Mouse (Mus musculus): ENCODE data around the gene Wfikkn1. TPM values are rescaled to one million over a fixed set of nuclear protein-coding genes. Genes with fewer than 3 reads are reported as not detected.

The Wfikkn1 gene
- polyA plus RNA-seq, 1 experiment from 2014 or later = 0.16 TPM

DNA sequence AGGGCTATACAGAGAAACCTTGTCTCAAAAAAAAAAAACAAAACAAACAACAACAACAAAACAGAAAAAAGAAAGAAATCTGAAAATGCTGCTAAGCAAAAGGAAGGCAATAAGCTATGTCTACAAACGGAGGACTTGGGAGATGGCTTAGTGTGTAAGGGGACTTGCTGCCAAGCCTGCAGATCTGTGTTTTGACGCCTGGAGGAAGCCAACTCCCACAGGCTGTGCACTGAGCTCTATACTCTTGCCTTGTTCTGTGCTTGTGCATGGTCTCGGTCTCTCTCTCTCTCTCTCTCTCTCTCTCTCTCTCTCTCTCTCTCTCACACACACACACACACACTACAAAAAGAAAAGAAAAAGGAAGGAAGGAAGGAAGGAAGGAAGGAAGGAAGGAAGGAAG is 8.2 kb upstream of the Wfikkn1 start:
- no peak overlapping the region for H3K4me3 ChIP-seq (ENCODE audit: low read length)
- no peaks in the 10 kb centered on the region for H3K9me3 ChIP-seq (ENCODE audit: control insufficient read depth, low read length)
- no peak overlapping the region for H3K9ac ChIP-seq (ENCODE audit: low read depth, low read length)
- H3K36me3 ChIP-seq (ENCODE audit: control insufficient read depth, insufficient read depth, low read length) = no peaks in the 10 kb centered on the region
- ATAC-seq = no peak
- no peak overlapping the region for H3K27ac ChIP-seq (ENCODE audit: low read length)
- H3K4me1 ChIP-seq (ENCODE audit: control insufficient read depth, insufficient read depth, low read length) = no peaks in the 10 kb centered on the region
- 88% methylated on average over 3 of the region's 3 CpGs for WGBS
- H3K4me2 ChIP-seq (ENCODE audit: low read depth, low read length) = no peak overlapping the region
- H3K27me3 ChIP-seq (replicated peaks; ENCODE audit: control insufficient read depth, insufficient read depth, low read length) = no peaks in the 10 kb centered on the region

DNA sequence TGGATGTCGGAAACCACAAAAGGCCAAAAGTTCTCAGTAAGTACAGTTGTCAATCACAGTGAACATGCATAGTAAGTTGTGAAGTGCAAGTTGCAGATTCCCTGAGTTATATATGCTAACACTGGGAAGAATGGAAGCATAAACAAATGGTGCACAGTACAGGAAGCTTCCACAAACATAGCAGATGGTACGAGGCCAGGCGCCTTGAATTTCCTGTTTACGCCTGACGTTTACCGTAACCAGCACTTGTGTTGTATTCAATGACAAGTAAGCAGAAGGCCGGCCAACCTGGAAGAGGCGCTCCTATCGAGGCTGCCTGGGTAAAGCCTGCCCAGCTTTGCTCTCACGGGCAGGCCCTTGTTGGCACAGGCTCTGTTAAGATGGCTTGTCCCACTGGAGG is 6.8 kb upstream of the Wfikkn1 start:
- Histone ChIP-seq H3K4me3 (ENCODE audit: low read length) (no peak overlapping the region), H3K27me3 (replicated peaks; ENCODE audit: control insufficient read depth, insufficient read depth, low read length) (no peaks in the 10 kb centered on the region), H3K4me1 (ENCODE audit: control insufficient read depth, insufficient read depth, low read length) (no peaks in the 10 kb centered on the region), H3K9ac (ENCODE audit: low read depth, low read length) (no peak overlapping the region), H3K36me3 (ENCODE audit: control insufficient read depth, insufficient read depth, low read length) (peaks cover 6% of the 10 kb centered on the region; the same call in 1 of the 2 replicates), H3K9me3 (ENCODE audit: control insufficient read depth, low read length) (no peaks in the 10 kb centered on the region), H3K27ac (ENCODE audit: low read length) (0 out of 2 replicates have a peak overlapping the region, but pooled peaks have one; percentile 17), H3K4me2 (ENCODE audit: low read depth, low read length) (no peak overlapping the region)
- WGBS = 74% methylated on average over 10 of the region's 10 CpGs
- ATAC-seq = no peak

DNA sequence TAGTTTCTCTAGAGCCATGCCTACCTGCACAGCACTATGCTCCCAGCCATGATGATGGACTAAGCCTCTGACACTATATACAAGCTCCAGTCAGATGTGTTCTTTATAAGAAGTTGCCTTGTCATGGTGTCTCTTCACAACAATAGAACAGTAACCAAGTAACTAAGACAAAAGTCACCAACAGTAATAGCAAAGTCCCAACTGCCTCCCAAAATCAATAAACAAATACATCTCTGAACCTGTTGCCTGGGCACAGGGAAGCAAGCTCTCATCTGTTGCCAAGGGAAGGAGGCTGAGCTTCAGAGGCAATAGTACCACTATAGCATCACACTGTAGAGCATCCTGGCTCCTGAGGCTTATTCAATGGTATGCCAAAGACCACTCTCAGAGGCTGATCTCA is 6.1 kb upstream of the Wfikkn1 start:
- Histone ChIP-seq H3K27ac (ENCODE audit: low read length) (no peak overlapping the region), H3K9me3 (ENCODE audit: control insufficient read depth, low read length) (no peaks in the 10 kb centered on the region), H3K27me3 (replicated peaks; ENCODE audit: control insufficient read depth, insufficient read depth, low read length) (no peaks in the 10 kb centered on the region), H3K36me3 (ENCODE audit: control insufficient read depth, insufficient read depth, low read length) (peaks cover 6% of the 10 kb centered on the region; the same call in 1 of the 2 replicates), H3K4me1 (ENCODE audit: control insufficient read depth, insufficient read depth, low read length) (no peaks in the 10 kb centered on the region), H3K4me3 (ENCODE audit: low read length) (no peak overlapping the region), H3K4me2 (ENCODE audit: low read depth, low read length) (no peak overlapping the region), H3K9ac (ENCODE audit: low read depth, low read length) (no peak overlapping the region)
- no peak for ATAC-seq

DNA sequence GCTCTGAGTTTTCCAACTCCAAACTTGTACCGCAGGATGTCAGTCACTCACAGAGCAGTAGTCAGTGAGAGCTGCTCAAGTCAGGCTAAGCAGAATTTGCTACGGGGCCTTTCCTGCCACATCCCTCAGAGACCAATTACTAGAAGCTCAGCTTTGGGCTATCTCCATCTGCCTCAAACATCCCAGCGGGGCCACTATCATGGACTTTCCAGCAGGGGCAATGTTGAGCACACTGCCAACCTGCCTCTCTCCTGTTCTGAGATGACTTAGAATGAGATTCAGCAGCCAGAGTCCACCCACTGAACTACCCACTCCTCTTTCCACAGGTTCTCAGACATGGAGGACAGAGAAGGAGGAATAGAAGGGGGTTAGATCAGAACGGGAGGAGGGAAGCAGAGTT is 5.0 kb upstream of the Wfikkn1 start:
- 64% methylated on average over 4 of the region's 4 CpGs for WGBS
- no peak for ATAC-seq
- Histone ChIP-seq H3K27ac (ENCODE audit: low read length) (no peak overlapping the region), H3K4me3 (ENCODE audit: low read length) (no peak overlapping the region), H3K9me3 (ENCODE audit: control insufficient read depth, low read length) (no peaks in the 10 kb centered on the region), H3K4me2 (ENCODE audit: low read depth, low read length) (no peak overlapping the region), H3K4me1 (ENCODE audit: control insufficient read depth, insufficient read depth, low read length) (no peaks in the 10 kb centered on the region), H3K27me3 (replicated peaks; ENCODE audit: control insufficient read depth, insufficient read depth, low read length) (no peaks in the 10 kb centered on the region), H3K9ac (ENCODE audit: low read depth, low read length) (no peak overlapping the region), H3K36me3 (ENCODE audit: control insufficient read depth, insufficient read depth, low read length) (peaks cover 6% of the 10 kb centered on the region; the same call in 1 of the 2 replicates)

DNA sequence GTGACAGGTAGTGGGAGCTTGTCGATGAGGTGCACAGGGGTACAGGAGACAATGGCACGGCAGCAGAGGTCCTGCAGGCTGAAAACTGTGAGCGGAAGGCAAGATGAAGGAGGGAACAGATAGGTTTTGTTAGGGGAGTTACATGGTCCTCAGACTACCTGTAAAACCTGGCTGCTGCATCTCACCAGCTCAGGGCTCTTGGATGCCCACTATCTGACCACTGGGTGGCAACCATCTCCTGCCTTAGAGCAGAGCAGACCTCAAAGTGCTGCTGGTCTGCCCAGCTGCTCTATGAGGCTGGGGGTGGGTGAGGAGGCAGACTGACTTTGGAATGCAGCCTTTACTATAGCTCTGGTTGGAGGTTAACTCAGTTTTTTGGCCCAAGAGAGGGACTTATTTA is 3.2 kb upstream of the Wfikkn1 start:
- WGBS = 90% methylated on average over 3 of the region's 3 CpGs
- ATAC-seq = no peak
- peaks cover 6% of the 10 kb centered on the region; the same call in 1 of the 2 replicates for H3K36me3 ChIP-seq (ENCODE audit: control insufficient read depth, insufficient read depth, low read length)

DNA sequence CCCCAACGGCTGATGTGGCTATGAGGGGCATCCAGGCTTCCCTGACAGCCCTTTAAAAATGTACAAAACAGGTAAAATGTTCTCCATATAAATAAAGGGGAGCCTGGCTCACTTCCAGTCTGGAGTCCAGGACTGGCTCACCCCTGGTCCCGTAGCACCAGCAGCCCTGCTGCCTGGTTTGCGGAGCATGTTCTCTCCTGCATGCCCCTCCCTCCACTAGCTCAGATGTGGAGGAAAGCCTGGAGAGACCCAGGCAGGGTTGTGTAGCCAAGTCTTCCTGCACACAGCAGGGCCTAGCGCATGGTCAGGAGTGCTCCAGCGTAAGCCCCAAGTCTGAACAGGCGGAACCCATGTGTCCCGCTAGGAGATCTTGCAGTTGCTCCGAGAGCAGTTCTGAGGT is 2.6 kb upstream of the Wfikkn1 start:
- Histone ChIP-seq H3K9me3 (ENCODE audit: control insufficient read depth, low read length) (no peaks in the 10 kb centered on the region), H3K4me1 (ENCODE audit: control insufficient read depth, insufficient read depth, low read length) (no peaks in the 10 kb centered on the region), H3K4me3 (ENCODE audit: low read length) (no peak overlapping the region), H3K4me2 (ENCODE audit: low read depth, low read length) (no peak overlapping the region), H3K27me3 (replicated peaks; ENCODE audit: control insufficient read depth, insufficient read depth, low read length) (no peaks in the 10 kb centered on the region), H3K9ac (ENCODE audit: low read depth, low read length) (no peak overlapping the region), H3K36me3 (ENCODE audit: control insufficient read depth, insufficient read depth, low read length) (peaks cover 8% of the 10 kb centered on the region; the same call in 1 of the 2 replicates), H3K27ac (ENCODE audit: low read length) (no peak overlapping the region)
- 85% methylated on average over 8 of the region's 8 CpGs for WGBS
- ATAC-seq = no peak

More for the DNA sequence above, 3.2 kb upstream of the Wfikkn1 start:
- no peaks in the 10 kb centered on the region for H3K9me3 ChIP-seq (ENCODE audit: control insufficient read depth, low read length)
- no peak overlapping the region for H3K27ac ChIP-seq (ENCODE audit: low read length)
- no peak overlapping the region for H3K9ac ChIP-seq (ENCODE audit: low read depth, low read length)
- H3K4me2 ChIP-seq (ENCODE audit: low read depth, low read length) = no peak overlapping the region
- H3K27me3 ChIP-seq (replicated peaks; ENCODE audit: control insufficient read depth, insufficient read depth, low read length) = no peaks in the 10 kb centered on the region
- H3K4me1 ChIP-seq (ENCODE audit: control insufficient read depth, insufficient read depth, low read length) = no peaks in the 10 kb centered on the region
- no peak overlapping the region for H3K4me3 ChIP-seq (ENCODE audit: low read length)

DNA sequence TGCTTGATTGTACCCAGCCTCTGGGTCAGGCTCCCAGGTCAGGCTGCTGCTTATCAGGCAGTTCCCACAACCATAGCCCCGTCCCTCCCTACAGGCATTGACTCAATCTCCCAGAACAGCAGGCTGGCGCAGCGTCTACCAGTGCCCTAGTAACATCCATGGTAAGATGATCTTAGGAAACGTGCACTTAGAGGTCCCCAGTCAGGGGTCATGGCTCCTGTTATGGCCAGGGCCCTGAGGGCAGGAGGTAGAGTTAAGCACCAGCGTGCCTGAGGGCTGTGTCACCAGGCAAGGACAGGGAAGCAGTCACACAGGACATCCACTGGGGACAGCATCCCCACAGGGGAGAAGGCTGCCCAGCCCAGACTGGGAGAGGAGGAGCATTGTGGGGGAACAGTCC is 1.6 kb upstream of the Wfikkn1 start:
- Histone ChIP-seq H3K36me3 (ENCODE audit: control insufficient read depth, insufficient read depth, low read length) (peaks cover 14% of the 10 kb centered on the region; the same call in 1 of the 2 replicates), H3K4me2 (ENCODE audit: low read depth, low read length) (no peak overlapping the region), H3K9ac (ENCODE audit: low read depth, low read length) (no peak overlapping the region), H3K9me3 (ENCODE audit: control insufficient read depth, low read length) (no peaks in the 10 kb centered on the region), H3K27me3 (replicated peaks; ENCODE audit: control insufficient read depth, insufficient read depth, low read length) (no peaks in the 10 kb centered on the region), H3K27ac (ENCODE audit: low read length) (no peak overlapping the region), H3K4me1 (ENCODE audit: control insufficient read depth, insufficient read depth, low read length) (no peaks in the 10 kb centered on the region), H3K4me3 (ENCODE audit: low read length) (no peak overlapping the region)
- WGBS = 46% methylated on average over 5 of the region's 5 CpGs
- no peak for ATAC-seq

DNA sequence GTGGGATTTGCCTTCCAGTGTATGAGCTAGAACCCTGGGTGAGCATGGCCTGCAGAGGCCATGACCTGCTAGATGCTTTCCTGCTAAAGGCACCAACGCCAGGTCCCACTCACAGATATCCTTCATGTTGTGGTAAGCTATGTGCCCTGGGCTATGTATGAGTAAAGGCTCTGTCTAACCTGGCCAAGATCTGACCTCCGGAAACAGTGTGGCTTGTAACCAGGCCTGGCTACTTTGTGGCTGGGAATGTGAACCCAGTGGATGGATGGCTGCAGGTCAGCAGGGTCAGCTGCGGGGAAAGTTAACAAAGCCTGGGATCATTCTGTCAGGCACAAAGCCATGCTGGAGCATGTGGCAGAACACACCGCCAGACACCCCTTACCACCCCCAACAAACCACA is 1.0 kb upstream of the Wfikkn1 start:
- peaks cover 4% of the 10 kb centered on the region; the same call in 1 of the 2 replicates for H3K4me1 ChIP-seq (ENCODE audit: control insufficient read depth, insufficient read depth, low read length)
- H3K9ac ChIP-seq (ENCODE audit: low read depth, low read length) = no peak overlapping the region
- H3K4me2 ChIP-seq (ENCODE audit: low read depth, low read length) = no peak overlapping the region
- H3K27me3 ChIP-seq (replicated peaks; ENCODE audit: control insufficient read depth, insufficient read depth, low read length) = no peaks in the 10 kb centered on the region
- peaks cover 14% of the 10 kb centered on the region; the same call in 1 of the 2 replicates for H3K36me3 ChIP-seq (ENCODE audit: control insufficient read depth, insufficient read depth, low read length)
- H3K9me3 ChIP-seq (ENCODE audit: control insufficient read depth, low read length) = no peaks in the 10 kb centered on the region
- no peak overlapping the region for H3K4me3 ChIP-seq (ENCODE audit: low read length)
- no peak for ATAC-seq
- no peak overlapping the region for H3K27ac ChIP-seq (ENCODE audit: low read length)
- 40% methylated on average over 4 of the region's 4 CpGs for WGBS

DNA sequence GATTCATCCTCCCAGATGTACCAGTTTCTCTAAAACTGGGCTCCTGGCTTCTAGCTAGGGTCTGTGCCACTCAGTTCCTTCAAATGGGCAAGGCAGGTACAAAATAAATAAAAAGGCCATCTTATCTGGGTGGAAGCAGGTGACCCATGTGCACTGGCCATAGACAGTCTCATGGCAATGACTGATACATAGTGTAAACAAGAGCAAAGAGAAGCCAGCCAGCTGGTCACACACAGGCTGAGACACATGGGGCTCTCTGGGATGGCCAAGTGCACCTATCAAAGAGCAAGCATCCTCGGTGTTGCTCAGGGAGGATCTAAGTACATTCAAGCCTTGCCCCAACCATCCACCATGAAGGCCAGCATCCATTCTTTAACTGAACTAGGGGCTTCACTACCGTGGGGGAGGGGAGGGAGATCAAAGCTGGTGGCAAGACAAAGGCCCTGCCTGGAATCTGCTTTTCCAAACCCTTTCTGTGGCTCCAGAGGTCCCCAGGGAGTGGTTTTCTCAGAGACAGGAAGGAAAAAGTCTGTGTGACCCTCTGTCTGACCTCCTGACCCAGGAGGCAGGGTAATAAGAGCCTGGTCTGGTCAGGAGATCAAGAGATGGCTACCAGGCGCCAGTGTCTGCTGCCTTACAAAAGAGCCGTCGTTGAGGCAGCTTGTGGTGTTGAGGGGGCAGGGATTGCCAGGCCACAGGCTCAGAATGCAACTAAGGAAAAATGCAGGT is 419 bp upstream of the Wfikkn1 start:
- Histone ChIP-seq H3K4me3 (ENCODE audit: low read length) (no peak overlapping the region), H3K36me3 (ENCODE audit: control insufficient read depth, insufficient read depth, low read length) (peaks cover 14% of the 10 kb centered on the region; the same call in 1 of the 2 replicates), H3K9me3 (ENCODE audit: control insufficient read depth, low read length) (no peaks in the 10 kb centered on the region), H3K27me3 (replicated peaks; ENCODE audit: control insufficient read depth, insufficient read depth, low read length) (no peaks in the 10 kb centered on the region), H3K27ac (ENCODE audit: low read length) (no peak overlapping the region), H3K9ac (ENCODE audit: low read depth, low read length) (no peak overlapping the region), H3K4me2 (ENCODE audit: low read depth, low read length) (no peak overlapping the region), H3K4me1 (ENCODE audit: control insufficient read depth, insufficient read depth, low read length) (peaks cover 10% of the 10 kb centered on the region)
- WGBS = 22% methylated on average over 5 of the region's 5 CpGs
- ATAC-seq = no peak

DNA sequence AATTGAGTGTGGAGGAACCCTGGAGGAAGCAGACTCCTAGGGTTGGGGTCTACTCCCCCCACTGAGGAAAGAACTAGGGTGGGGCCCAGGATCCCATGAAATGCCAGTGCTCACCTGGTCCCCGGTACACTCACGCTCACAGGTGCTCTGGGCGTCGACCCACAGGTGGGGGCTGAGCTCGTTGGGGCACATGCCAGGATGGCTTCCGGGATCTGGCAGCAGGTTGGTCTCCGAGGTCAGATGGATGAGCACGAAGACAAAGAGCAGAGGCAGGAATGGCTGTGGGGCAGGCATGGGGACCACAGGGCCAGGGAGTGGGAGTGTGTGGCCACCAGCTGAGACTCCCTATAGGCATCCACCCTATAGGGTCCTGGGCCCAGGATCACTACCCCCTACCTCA is 908 bp downstream of the Wfikkn1 start:
- H3K27ac ChIP-seq (ENCODE audit: low read length) = no peak overlapping the region
- H3K4me2 ChIP-seq (ENCODE audit: low read depth, low read length) = no peak overlapping the region
- ATAC-seq = no peak
- peaks cover 13% of the 10 kb centered on the region for H3K4me1 ChIP-seq (ENCODE audit: control insufficient read depth, insufficient read depth, low read length)
- no peak overlapping the region for H3K9ac ChIP-seq (ENCODE audit: low read depth, low read length)
- WGBS = 75% methylated on average over 8 of the region's 8 CpGs
- H3K4me3 ChIP-seq (ENCODE audit: low read length) = no peak overlapping the region
- no peaks in the 10 kb centered on the region for H3K27me3 ChIP-seq (replicated peaks; ENCODE audit: control insufficient read depth, insufficient read depth, low read length)
- H3K36me3 ChIP-seq (ENCODE audit: control insufficient read depth, insufficient read depth, low read length) = peaks cover 14% of the 10 kb centered on the region; the same call in 1 of the 2 replicates
- no peaks in the 10 kb centered on the region for H3K9me3 ChIP-seq (ENCODE audit: control insufficient read depth, low read length)

Data from intestine, embryonic 16.5 days (tissue).